Comparison of ENCODE assay signal across 11 mouse cellular contexts in the genomic region with DNA sequence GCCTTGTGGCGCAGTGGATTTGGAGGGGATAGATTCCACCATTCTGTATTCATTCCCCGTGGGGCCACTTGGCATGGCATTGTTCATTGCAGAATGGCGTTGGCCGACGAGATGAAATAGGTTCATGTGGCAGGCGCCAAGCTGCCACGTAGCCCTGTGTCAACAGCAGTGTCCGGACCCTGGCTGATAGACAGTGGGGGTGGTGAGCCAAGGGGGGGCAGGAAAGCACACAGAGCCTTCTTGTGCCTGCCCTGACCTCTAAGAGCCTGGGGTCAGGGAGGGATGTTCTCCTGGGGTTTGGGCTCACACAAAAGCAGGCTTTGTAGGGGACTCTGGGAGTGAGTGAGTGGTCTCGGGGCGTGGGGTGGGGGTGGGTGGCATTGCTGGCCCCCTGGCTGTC. TPM values are rescaled to one million over a fixed set of nuclear protein-coding genes. Genes with fewer than 3 reads are reported as not detected.
DNase-seq lines count a peak whose midpoint lies in the region; ATAC-seq and TF ChIP-seq lines count a peak whose summit lies in the region.
"Had no signal": no experiment of that assay in that cellular context is flagged by ENCODE, and none has a peak within 500 bp of the region (broad histone marks: within the 10 kb centered on the region; RNA-seq: fewer than 3 reads in every experiment).

No protein-coding gene starts in this region.

- H3K27me3 ChIP-seq in heart, embryonic 11.5 days (ENCODE audit: control insufficient read depth, insufficient read depth, low read length), result no peaks in the 10 kb centered on the region
- H3K27me3 ChIP-seq in E14TG2a.4 (ENCODE audit: insufficient read depth, low read length), result no peaks in the 10 kb centered on the region
- no peaks in the 10 kb centered on the region for H3K27me3 ChIP-seq in embryonic facial prominence, embryonic 11.5 days (ENCODE audit: control insufficient read depth, insufficient read depth, low read length)
- no peaks in the 10 kb centered on the region for H3K27me3 ChIP-seq in liver, embryonic 13.5 days
- H3K27me3 ChIP-seq: limb, embryonic 15.5 days had no signal

- 58% methylated on average over 10 of the region's 10 CpGs for WGBS in heart, embryonic 11.5 days (ENCODE audit: insufficient replicate concordance)
- 25% methylated on average over 10 of the region's 10 CpGs for WGBS in embryonic facial prominence, embryonic 11.5 days
- 69% methylated on average over 10 of the region's 10 CpGs for WGBS in liver, embryonic 13.5 days (ENCODE audit: insufficient replicate concordance)

- no peak overlapping the region for H3K9ac ChIP-seq in heart, embryonic 11.5 days (ENCODE audit: low read depth, low read length)
- H3K9ac ChIP-seq in embryonic facial prominence, embryonic 11.5 days (replicated peaks; ENCODE audit: low read length), result no peak overlapping the region
- H3K9ac ChIP-seq in liver, embryonic 13.5 days, result no peak overlapping the region
- H3K9ac ChIP-seq: limb, embryonic 15.5 days had no signal

- H3K4me2 ChIP-seq in heart, embryonic 11.5 days, result no peak overlapping the region
- H3K4me2 ChIP-seq in embryonic facial prominence, embryonic 11.5 days (ENCODE audit: low read depth, low read length), result no peak overlapping the region
- H3K4me2 ChIP-seq in liver, embryonic 13.5 days, result no peak overlapping the region
- H3K4me2 ChIP-seq: limb, embryonic 15.5 days had no signal

- no peak for DNase-seq in heart, adult 8-10 months (ENCODE audit: low spot score)
- peak; percentile 16 for DNase-seq in embryonic facial prominence, embryonic 11.5 days (ENCODE audit: low spot score)
- DNase-seq in liver, embryonic 13.5 days, result no peak
- no peak for DNase-seq in cerebellum, adult 18-20 months
- no peak for DNase-seq in layer of hippocampus, adult 9-10 months (ENCODE audit: low spot score)
- no peak for DNase-seq in Muller cell, postnatal 12 days (ENCODE audit: inconsistent ontology term)
- DNase-seq: gastrocnemius, postnatal 25 days had no signal

- TF ChIP-seq CTCF in E14TG2a.4 (conservative IDR thresholded peaks at IDR 0.05; ENCODE audit: low read length), result no peak

- no peaks in the 10 kb centered on the region for H3K9me3 ChIP-seq in heart, embryonic 11.5 days (replicated peaks; ENCODE audit: control insufficient read depth, low read length)
- H3K9me3 ChIP-seq in E14TG2a.4 (ENCODE audit: low read length), result no peaks in the 10 kb centered on the region
- H3K9me3 ChIP-seq in embryonic facial prominence, embryonic 11.5 days (replicated peaks; ENCODE audit: control insufficient read depth, low read length), result no peaks in the 10 kb centered on the region
- no peaks in the 10 kb centered on the region for H3K9me3 ChIP-seq in liver, embryonic 13.5 days (replicated peaks)
- H3K9me3 ChIP-seq: G1E; limb, embryonic 15.5 days had no signal

- no peaks in the 10 kb centered on the region; the same call in none of the 2 replicates for H3K36me3 ChIP-seq in heart, embryonic 11.5 days (ENCODE audit: control insufficient read depth, insufficient read depth, low read length)
- peaks cover 9% of the 10 kb centered on the region for H3K36me3 ChIP-seq in E14TG2a.4 (ENCODE audit: insufficient read depth, low read length)
- H3K36me3 ChIP-seq in embryonic facial prominence, embryonic 11.5 days (replicated peaks; ENCODE audit: control insufficient read depth, insufficient read depth, low read depth, low read length), result no peaks in the 10 kb centered on the region
- H3K36me3 ChIP-seq in liver, embryonic 13.5 days, result peaks cover 7% of the 10 kb centered on the region

- H3K4me3 ChIP-seq in heart, embryonic 11.5 days (ENCODE audit: low read depth, low read length), result no peak overlapping the region
- peak overlapping the region; percentile 26 for H3K4me3 ChIP-seq in E14TG2a.4 (replicated peaks; ENCODE audit: low read length)
- H3K4me3 ChIP-seq in embryonic facial prominence, embryonic 11.5 days (ENCODE audit: low read depth, low read length), result no peak overlapping the region
- H3K4me3 ChIP-seq in liver, embryonic 13.5 days (replicated peaks), result no peak overlapping the region
- H3K4me3 ChIP-seq: limb, embryonic 15.5 days had no signal

- peaks cover 11% of the 10 kb centered on the region; the same call in 1 of the 2 replicates for H3K4me1 ChIP-seq in heart, embryonic 11.5 days (ENCODE audit: control insufficient read depth, insufficient read depth, low read length)
- H3K4me1 ChIP-seq in E14TG2a.4 (replicated peaks; ENCODE audit: low read depth, low read length), result peaks cover 48% of the 10 kb centered on the region
- H3K4me1 ChIP-seq in embryonic facial prominence, embryonic 11.5 days (ENCODE audit: control insufficient read depth, insufficient read depth, low read length), result no peaks in the 10 kb centered on the region
- peaks cover 27% of the 10 kb centered on the region for H3K4me1 ChIP-seq in liver, embryonic 13.5 days (replicated peaks)
- H3K4me1 ChIP-seq: limb, embryonic 15.5 days had no signal

- ATAC-seq in heart, embryonic 11.5 days (replicated peaks; ENCODE audit: insufficient number of reproducible peaks, low FRiP score, low TSS enrichment), result 0 out of 2 replicates have a peak, but pooled peaks have one; percentile 31
- 0 out of 2 replicates have a peak, but pooled peaks have one; percentile 26 for ATAC-seq in embryonic facial prominence, embryonic 11.5 days (replicated peaks; ENCODE audit: insufficient number of reproducible peaks, low FRiP score, low TSS enrichment, low read depth)
- no peak; the same call in 1 of the 2 replicates for ATAC-seq in liver, embryonic 13.5 days (ENCODE audit: low read depth)

- no peak overlapping the region for H3K27ac ChIP-seq in heart, embryonic 11.5 days (ENCODE audit: low read depth, low read length)
- no peak overlapping the region for H3K27ac ChIP-seq in embryonic facial prominence, embryonic 11.5 days (replicated peaks; ENCODE audit: low read depth, low read length)
- H3K27ac ChIP-seq in liver, embryonic 13.5 days, result 0 out of 2 replicates have a peak overlapping the region, but pooled peaks have one; percentile 13

RNA-seq across cellular contexts. Expression of a gene that starts 8.4 kb away (rescaled TPM):
- polyA plus RNA-seq in heart, embryonic 11.5 days (2014; fragmentation: Nextera tagmentation; extraction: Ambion mirVana), result 4.7 and 6.0 TPM in 2 replicates
- total RNA-seq in heart, adult 8-10 months (2022), result 1 to 10 TPM; 1.2 to 2.1 (median 1.4) TPM
- polyA plus RNA-seq in embryonic facial prominence, embryonic 11.5 days (2014; fragmentation: Nextera tagmentation; extraction: Ambion mirVana), result 12.1 and 12.7 TPM in 2 replicates
- polyA plus RNA-seq in liver, embryonic 13.5 days (2015; fragmentation: Nextera tagmentation; extraction: Ambion mirVana), result 2.7 and 2.9 TPM in 2 replicates

RNA-seq across cellular contexts. Expression of a gene that starts 13.1 kb away (rescaled TPM):
- 78.6 and 87.8 TPM in 2 replicates for polyA plus RNA-seq in heart, embryonic 11.5 days (2014; fragmentation: Nextera tagmentation; extraction: Ambion mirVana)
- 10 to 100 TPM; 25.5 to 29.8 (median 27.9) TPM for total RNA-seq in heart, adult 8-10 months (2022)
- 48.5 and 60.5 TPM in 2 replicates for polyA plus RNA-seq in embryonic facial prominence, embryonic 11.5 days (2014; fragmentation: Nextera tagmentation; extraction: Ambion mirVana)
- polyA plus RNA-seq in liver, embryonic 13.5 days (2015; fragmentation: Nextera tagmentation; extraction: Ambion mirVana), result 59.2 and 66.7 TPM in 2 replicates

RNA-seq across cellular contexts. Expression of a gene that starts 30.5 kb away (rescaled TPM):
- 0.11 and 0.33 TPM in 2 replicates for polyA plus RNA-seq in heart, embryonic 11.5 days (2014; fragmentation: Nextera tagmentation; extraction: Ambion mirVana)
- 10 to 100 TPM in 1 of 4 experiments, 1 to 10 TPM in 3; 5.4 to 10.4 (median 8.6) TPM for total RNA-seq in heart, adult 8-10 months (2022)
- 1.1 and 1.6 TPM in 2 replicates for polyA plus RNA-seq in embryonic facial prominence, embryonic 11.5 days (2014; fragmentation: Nextera tagmentation; extraction: Ambion mirVana)
- 0.51 and 0.55 TPM in 2 replicates for polyA plus RNA-seq in liver, embryonic 13.5 days (2015; fragmentation: Nextera tagmentation; extraction: Ambion mirVana)

RNA-seq across cellular contexts. Expression of a gene that starts 48.1 kb away (rescaled TPM):
- 21.4 and 23.2 TPM in 2 replicates for polyA plus RNA-seq in heart, embryonic 11.5 days (2014; fragmentation: Nextera tagmentation; extraction: Ambion mirVana)
- total RNA-seq in heart, adult 8-10 months (2022), result 10 to 100 TPM; 42.6 to 51.1 (median 46.6) TPM
- 23.7 and 33.1 TPM in 2 replicates for polyA plus RNA-seq in embryonic facial prominence, embryonic 11.5 days (2014; fragmentation: Nextera tagmentation; extraction: Ambion mirVana)
- polyA plus RNA-seq in liver, embryonic 13.5 days (2015; fragmentation: Nextera tagmentation; extraction: Ambion mirVana), result 19.6 and 23.0 TPM in 2 replicates

RNA-seq across cellular contexts. Expression of a gene that starts 48.8 kb away (rescaled TPM):
- polyA plus RNA-seq in heart, embryonic 11.5 days (2014; fragmentation: Nextera tagmentation; extraction: Ambion mirVana), result not detected in 2 replicates
- 10 to 100 TPM; 47.5 to 68.7 (median 60.4) TPM for total RNA-seq in heart, adult 8-10 months (2022)
- polyA plus RNA-seq in embryonic facial prominence, embryonic 11.5 days (2014; fragmentation: Nextera tagmentation; extraction: Ambion mirVana), result not detected in 2 replicates
- 0.36 and 0.43 TPM in 2 replicates for polyA plus RNA-seq in liver, embryonic 13.5 days (2015; fragmentation: Nextera tagmentation; extraction: Ambion mirVana)
- total RNA-seq: G1E had no signal
- polyA plus RNA-seq: G1E had no signal
